Mouse (Mus musculus) ovary, postnatal 14 days (tissue): ENCODE results near the gene Me3.

Experiments
- DNase-seq: peaks from one replicate; pipeline ENCODE4 v3.0.0; 2022; ENCODE audit warnings: low spot score

The Me3 gene

GRCm38 (mm10) chr7:89632342-89633251 lies at the start of gene Me3:
Gene Me3, plus strand, starts transcription at chr7:89632392.
- DNase-seq: peak; percentile 42

- DNase-seq: no peak
Observed at GRCm38 (mm10) chr7:89590039-89590438, 42.2 kb upstream of the Me3 start.

GRCm38 (mm10) chr7:89590542-89591251 lies 41.5 kb upstream of the Me3 start:
- no peak for DNase-seq

GRCm38 (mm10) chr7:89595813-89596212 lies 36.4 kb upstream of the Me3 start:
- no peak for DNase-seq

GRCm38 (mm10) chr7:89605589-89606536 lies 26.3 kb upstream of the Me3 start:
- DNase-seq: no peak

- DNase-seq: no peak
Observed at GRCm38 (mm10) chr7:89607329-89607728, 24.9 kb upstream of the Me3 start.

GRCm38 (mm10) chr7:89611236-89611635 lies 21.0 kb upstream of the Me3 start:
- DNase-seq: no peak

GRCm38 (mm10) chr7:89616235-89616634 lies 16.0 kb upstream of the Me3 start:
- no peak for DNase-seq

- no peak for DNase-seq
Observed at GRCm38 (mm10) chr7:89623331-89623730, 8.9 kb upstream of the Me3 start.

GRCm38 (mm10) chr7:89627393-89627792 lies 4.8 kb upstream of the Me3 start:
- DNase-seq: no peak

- DNase-seq: no peak
Observed at GRCm38 (mm10) chr7:89628006-89628405, 4.2 kb upstream of the Me3 start.

- no peak for DNase-seq
Observed at GRCm38 (mm10) chr7:89629006-89629405, 3.2 kb upstream of the Me3 start.

- no peak for DNase-seq
Observed at GRCm38 (mm10) chr7:89629914-89630313, 2.3 kb upstream of the Me3 start.

GRCm38 (mm10) chr7:89630796-89631195 lies 1.4 kb upstream of the Me3 start:
- DNase-seq: no peak

GRCm38 (mm10) chr7:89640533-89640932 lies 8.3 kb downstream of the Me3 start:
- DNase-seq: no peak

- no peak for DNase-seq
Observed at GRCm38 (mm10) chr7:89640944-89641661, 8.9 kb downstream of the Me3 start.

GRCm38 (mm10) chr7:89645015-89645414 lies 12.8 kb downstream of the Me3 start:
- no peak for DNase-seq

GRCm38 (mm10) chr7:89647864-89648263 lies 15.7 kb downstream of the Me3 start:
- no peak for DNase-seq

- DNase-seq: no peak
Observed at GRCm38 (mm10) chr7:89657183-89657582, 25.0 kb downstream of the Me3 start.

- no peak for DNase-seq
Observed at GRCm38 (mm10) chr7:89657692-89658212, 25.6 kb downstream of the Me3 start.

GRCm38 (mm10) chr7:89664197-89664596 lies 32.0 kb downstream of the Me3 start:
- no peak for DNase-seq
